Mouse (Mus musculus) right cerebral cortex, postnatal 4 days (tissue): Measurements from ENCODE around the gene Cdca4.
A peak's percentile ranks its signal among the peaks of the same experiment; 100 is the strongest.

Source experiments
- DNase-seq: peaks from one replicate; pipeline ENCODE4 v3.0.0-alpha.2; 2022

The Cdca4 gene

GRCm38 (mm10) chr12:112798332-112798681 lies 30.9 kb downstream of the Cdca4 start:
- no peak for DNase-seq

DNA sequence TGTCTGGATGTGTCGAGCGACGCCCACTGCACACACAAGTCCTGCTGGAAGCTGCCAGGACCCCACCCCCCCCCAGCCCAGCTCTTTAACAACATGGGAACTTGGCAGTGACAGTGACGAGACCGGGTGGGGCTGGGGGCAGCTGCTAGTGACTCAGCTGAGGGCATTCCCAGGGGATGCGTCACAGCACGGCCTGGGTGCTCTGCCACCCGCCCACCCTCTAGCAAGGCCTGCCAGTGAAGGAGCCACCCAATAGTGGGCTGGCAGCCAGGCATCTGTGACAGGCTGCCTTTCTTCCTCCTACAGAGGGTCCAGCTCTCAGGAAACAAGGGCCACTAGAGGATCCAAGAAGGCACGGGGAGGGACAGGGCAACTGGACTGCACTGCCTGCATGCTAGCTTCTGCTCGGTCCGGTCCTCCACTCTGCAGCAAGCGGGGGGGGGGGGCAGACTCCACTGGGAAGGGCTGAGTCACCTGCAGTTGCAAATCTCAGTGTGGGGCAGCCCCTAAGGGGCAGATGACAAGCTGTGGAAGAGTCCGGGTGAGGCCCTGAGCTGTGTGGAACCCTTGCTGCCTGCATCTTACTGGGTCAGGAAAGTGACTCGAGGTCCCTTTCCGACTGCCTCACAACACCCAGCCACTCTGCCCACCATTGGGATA lies 31.4 kb downstream of the Cdca4 start:
- DNase-seq: peak; percentile 53

DNA sequence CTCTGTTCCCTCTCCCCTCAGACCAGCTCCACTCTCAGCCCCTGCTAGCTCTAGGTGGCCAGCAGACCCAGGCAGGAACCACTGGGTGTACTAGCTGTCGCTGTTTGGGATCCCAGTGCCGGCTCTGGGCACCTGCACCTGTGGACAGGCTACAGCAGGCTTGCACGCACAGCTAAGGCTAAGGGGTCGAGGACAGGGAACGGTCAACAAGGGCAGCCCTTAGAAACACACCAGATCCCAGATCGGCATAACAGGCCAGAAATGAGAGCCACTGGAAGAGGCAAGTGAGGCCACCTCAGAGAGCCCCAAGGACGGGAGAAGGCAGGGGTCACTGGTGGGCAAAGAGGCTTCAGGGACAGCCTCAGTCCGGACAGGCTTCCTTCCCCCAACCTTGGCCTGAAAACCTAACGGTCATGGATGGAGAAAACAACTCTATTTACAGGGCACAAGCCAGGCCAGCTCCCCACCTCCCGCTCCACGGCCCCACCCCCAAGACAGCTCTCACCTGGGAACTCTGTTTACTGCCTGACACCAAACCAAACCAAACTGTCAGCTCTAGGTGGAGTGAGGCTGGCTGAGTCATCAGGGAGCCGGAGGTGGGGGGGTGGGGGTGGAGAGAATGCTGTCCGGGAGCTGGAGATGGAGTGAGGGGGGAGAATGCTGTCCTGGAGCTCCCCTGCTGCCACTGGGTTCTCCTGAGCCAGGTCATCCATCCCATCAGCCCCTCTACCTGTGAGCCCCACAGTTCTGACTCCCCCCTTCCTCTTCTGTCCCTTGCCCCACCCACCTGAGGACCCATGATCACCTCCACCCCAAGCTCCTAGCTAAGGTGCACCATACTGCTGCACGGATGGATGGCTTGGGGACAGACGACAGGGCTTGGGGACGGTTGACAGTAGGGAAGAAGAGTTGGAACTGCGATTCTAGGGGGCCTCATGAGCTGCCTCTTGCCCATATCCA lies 32.4 kb downstream of the Cdca4 start:
- no peak for DNase-seq

- no peak for DNase-seq
Observed at GRCm38 (mm10) chr12:112795466-112796104, 33.6 kb downstream of the Cdca4 start.

GRCm38 (mm10) chr12:112794998-112795397 lies 34.2 kb downstream of the Cdca4 start:
- no peak for DNase-seq

DNA sequence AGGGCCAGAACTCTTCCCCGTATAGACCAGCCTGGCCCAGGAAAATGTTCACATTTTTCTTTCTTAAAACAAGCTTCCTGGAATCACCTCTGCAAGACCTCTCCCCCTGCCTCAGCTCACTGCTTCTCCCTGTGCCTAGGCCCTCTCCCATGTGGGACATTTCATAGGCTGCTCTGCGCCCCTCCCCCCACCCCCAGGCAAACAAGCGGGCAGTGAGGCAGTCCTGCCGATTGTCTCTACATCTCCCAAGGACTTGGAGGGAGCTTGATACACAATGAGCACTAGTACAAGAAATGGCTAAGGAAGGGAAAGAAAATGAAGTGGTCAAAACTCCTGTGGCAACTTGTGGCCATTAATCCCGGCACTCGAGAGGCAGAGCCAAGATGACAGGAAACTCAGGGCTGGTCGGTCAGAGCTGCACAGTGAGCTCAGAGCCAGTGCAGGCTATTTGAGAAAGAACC lies 34.8 kb downstream of the Cdca4 start:
- no peak for DNase-seq

GRCm38 (mm10) chr12:112793601-112794355 lies 35.4 kb downstream of the Cdca4 start:
- peak; percentile 39 for DNase-seq

DNA sequence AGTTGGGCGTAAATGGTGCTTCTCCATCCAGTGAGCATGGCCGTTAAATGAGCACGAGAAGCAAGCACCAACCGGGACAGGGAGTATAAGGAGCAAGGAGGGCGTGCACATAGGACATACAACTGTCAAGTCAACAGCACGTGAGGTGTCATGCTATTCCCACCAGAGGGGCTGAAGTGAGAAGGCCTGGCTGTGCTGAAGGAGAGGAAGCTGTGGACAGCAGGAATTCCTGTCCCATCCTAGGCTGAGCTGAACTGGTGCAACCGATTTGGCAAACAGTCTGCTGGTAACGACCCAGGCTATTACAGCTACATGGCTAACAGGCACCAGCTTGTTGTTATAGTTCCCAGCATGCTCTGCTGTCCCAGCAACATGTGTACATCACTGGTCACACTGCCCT lies 38.2 kb downstream of the Cdca4 start:
- no peak for DNase-seq

GRCm38 (mm10) chr12:112774481-112774880 lies 54.7 kb downstream of the Cdca4 start:
- DNase-seq: no peak

DNA sequence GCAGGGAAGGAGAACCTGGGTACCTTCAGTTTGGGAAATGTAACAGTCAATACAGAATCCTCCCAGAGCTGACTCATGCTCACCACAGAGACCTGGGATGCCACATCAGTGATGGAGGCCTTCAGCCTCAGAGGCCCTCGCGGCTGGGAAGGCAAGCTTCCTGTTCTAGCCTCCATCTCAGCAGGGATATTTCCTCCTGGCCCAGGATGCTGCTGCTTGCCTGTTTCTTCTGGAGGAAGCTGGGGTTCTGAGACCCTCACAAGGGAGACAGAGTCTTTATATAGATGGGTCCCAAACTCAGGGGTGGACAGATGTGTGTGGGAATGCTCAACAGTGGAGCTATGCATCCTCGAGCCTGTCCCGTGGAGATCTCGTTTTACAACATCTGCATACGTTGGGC lies 55.2 kb downstream of the Cdca4 start:
- no peak for DNase-seq

DNA sequence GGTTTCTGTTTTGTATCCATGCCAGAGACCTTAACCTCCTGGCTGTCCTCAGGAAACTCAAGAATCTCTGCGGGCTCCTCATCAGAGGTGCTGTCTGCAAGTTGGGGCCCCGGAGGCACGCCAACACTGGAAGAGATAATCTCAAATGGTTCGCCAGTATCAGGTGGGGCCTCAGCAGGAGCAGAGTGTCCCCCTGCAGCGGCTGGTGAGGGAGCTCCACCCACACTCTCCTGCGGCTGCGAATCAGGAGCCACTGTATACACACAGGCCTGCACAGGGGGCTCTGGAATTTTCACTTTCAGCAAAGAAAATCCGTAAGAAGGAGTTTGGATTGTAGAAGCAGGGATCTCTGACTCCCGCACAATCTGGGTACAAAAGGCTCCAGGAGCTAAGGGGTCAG lies 55.9 kb downstream of the Cdca4 start:
- no peak for DNase-seq

DNA sequence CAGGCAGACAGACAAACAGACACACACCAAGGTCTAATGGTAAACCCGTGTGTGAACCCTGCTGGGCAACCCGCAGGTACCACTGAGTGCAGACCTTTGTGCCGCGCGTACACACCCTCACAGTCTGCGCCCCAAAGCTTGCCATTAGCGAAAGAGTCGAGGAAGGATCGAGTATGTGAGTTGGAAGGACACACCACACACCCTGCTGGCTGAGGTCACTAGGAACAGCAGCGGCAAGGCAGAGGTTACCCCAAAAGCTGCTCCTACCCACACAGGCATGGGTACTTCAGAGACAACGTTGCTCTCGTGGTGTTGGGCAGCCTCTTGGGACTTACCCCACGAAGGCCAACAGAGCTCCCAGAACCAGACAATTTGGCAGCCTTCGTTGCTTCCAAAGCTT lies 56.9 kb downstream of the Cdca4 start:
- no peak for DNase-seq

DNA sequence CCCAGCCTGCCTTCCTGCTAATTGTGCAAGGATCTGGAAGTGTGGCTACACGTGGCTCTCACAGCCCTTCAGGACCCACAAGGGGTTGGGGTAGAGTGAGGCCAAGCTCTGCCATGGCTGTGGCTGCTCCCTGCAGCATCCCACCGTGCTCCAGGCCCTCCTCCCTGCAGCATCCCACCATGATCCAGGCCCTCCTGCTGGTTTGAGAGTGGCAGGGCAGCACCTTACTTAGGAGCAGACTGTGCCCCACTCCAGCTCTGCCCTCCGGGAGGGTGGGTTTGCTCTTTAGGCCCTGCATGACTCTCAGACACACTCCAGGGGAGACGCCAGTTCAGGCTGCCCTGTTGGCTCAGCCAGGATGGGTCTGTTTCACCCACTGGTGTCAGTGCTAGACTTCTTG lies 58.8 kb downstream of the Cdca4 start:
- DNase-seq: no peak
